Mouse (Mus musculus) liver, postnatal 0 days (tissue): ENCODE data around the gene Cradd. TPM values are rescaled to one million over a fixed set of nuclear protein-coding genes. Genes with fewer than 3 reads are reported as not detected.

Source experiments
- ATAC-seq: fragments of 200-750 bp; cut with Nextera tagmentation; 2 replicates; pipeline ENCODE4 v1.8.0; 2017; ENCODE audit warnings: mild to moderate bottlenecking, moderate library complexity
- DNase-seq: peaks from one replicate; pipeline ENCODE4 v3.0.0-alpha.2; 2016
- H3K27ac ChIP-seq: fragments of 300-500 bp; sonication (generic); 2 replicates; pipeline ENCODE4 v1.5.1; 2014; ENCODE audit warnings: antibody characterized with exemption, moderate library complexity, mild to moderate bottlenecking, low read depth
- H3K27me3 ChIP-seq: fragments of 300-500 bp; sonication (generic); 2 replicates; pipeline ENCODE4 v1.6.1; 2014; ENCODE audit warnings: low read length, control low read depth, mixed read lengths; ENCODE audit not compliant: insufficient read depth
- H3K36me3 ChIP-seq: fragments of 300-500 bp; sonication (generic); replicated peaks from 2 replicates; pipeline ENCODE4 v1.6.1; 2014; ENCODE audit warnings: mild to moderate bottlenecking, control low read depth, low read length, moderate library complexity, mixed read lengths; ENCODE audit not compliant: insufficient read depth
- H3K4me1 ChIP-seq: fragments of 300-500 bp; sonication (generic); 2 replicates; pipeline ENCODE4 v1.6.1; 2014; ENCODE audit warnings: antibody characterized with exemption, mild to moderate bottlenecking, control low read depth; ENCODE audit not compliant: insufficient read depth
- H3K4me2 ChIP-seq: fragments of 300-500 bp; sonication (generic); 2 replicates; pipeline ENCODE4 v1.6.1; 2014; ENCODE audit warnings: low read depth, mild to moderate bottlenecking, low read length, moderate library complexity, mixed read lengths
- H3K4me3 ChIP-seq: fragments of 300-500 bp; sonication (generic); 2 replicates; pipeline ENCODE4 v1.5.1; 2014; ENCODE audit warnings: low read depth, low read length
- H3K9ac ChIP-seq: fragments of 300-500 bp; sonication (generic); replicated peaks from 2 replicates; pipeline ENCODE4 v1.6.1; 2014; ENCODE audit warnings: mild to moderate bottlenecking, moderate library complexity
- H3K9me3 ChIP-seq: fragments of 300-500 bp; sonication (generic); 2 replicates; pipeline ENCODE4 v1.6.1; 2016; ENCODE audit warnings: mild to moderate bottlenecking, control low read depth, low read length, mixed read lengths
- CTCF ChIP-seq: sonication (generic); IDR thresholded peaks from 2 replicates; pipeline ENCODE4 v1.5.1; 2016; ENCODE audit warnings: antibody characterized with exemption, low read depth
- EP300 ChIP-seq: IDR thresholded peaks from 2 replicates; pipeline ENCODE4 v1.6.1; 2016; ENCODE audit warnings: antibody characterized with exemption, low read depth, mild to moderate bottlenecking
- WGBS: fragments of 180-500 bp; shearing (Covaris S2); extraction: QIAGEN DNeasy Blood & Tissue Kit; methylation state at CpG from one replicate; pipeline ENCODE4 v1.1.7; 2014; ENCODE audit not compliant: insufficient replicate concordance; 5-methylcytosine and 5-hydroxymethylcytosine counted together
- polyA plus RNA-seq: library from polyadenylated mRNA; unstranded; fragments of >200 nt; fragmentation: Nextera tagmentation; extraction: Ambion mirVana; gene quantifications from 2 replicates; pipeline ENCODE4 v1.2.1, GENCODE M21; 2015

Cradd gene
- polyA plus RNA-seq, 1 experiment from 2014 or later, result 6.5 TPM

- no peak overlapping the region for H3K4me3 ChIP-seq
Measured at GRCm38 (mm10) chr10:95195719-95196118, 128.2 kb downstream of the Cradd start.

GRCm38 (mm10) chr10:95194776-95195175 is 129.2 kb downstream of the Cradd start:
- no peak for TF ChIP-seq CTCF
- no peak for TF ChIP-seq EP300
- Histone ChIP-seq H3K9me3 (no peaks in the 10 kb centered on the region), H3K27ac (no peak overlapping the region), H3K4me2 (no peak overlapping the region), H3K9ac (no peak overlapping the region), H3K4me3 (no peak overlapping the region), H3K27me3 (no peaks in the 10 kb centered on the region), H3K36me3 (no peaks in the 10 kb centered on the region), H3K4me1 (peaks cover 18% of the 10 kb centered on the region; the same call in 1 of the 2 replicates)
- no peak for DNase-seq
- ATAC-seq, result no peak
- WGBS, result 90% methylated on average over 4 of the region's 4 CpGs

More at GRCm38 (mm10) chr10:95195719-95196118, 128.2 kb downstream of the Cradd start:
- TF ChIP-seq CTCF, result no peak
- TF ChIP-seq EP300, result peak; percentile 86
- H3K27me3 ChIP-seq, result no peaks in the 10 kb centered on the region
- no peak overlapping the region for H3K4me2 ChIP-seq
- H3K9me3 ChIP-seq, result no peaks in the 10 kb centered on the region
- peak overlapping the region; percentile 44; the same call in 1 of the 2 replicates for H3K27ac ChIP-seq
- peak; percentile 76 for ATAC-seq
- peak; percentile 38 for DNase-seq
- WGBS, result 48% methylated on average over 5 of the region's 5 CpGs
- no peak overlapping the region for H3K9ac ChIP-seq
- H3K36me3 ChIP-seq, result no peaks in the 10 kb centered on the region
- peaks cover 18% of the 10 kb centered on the region; the same call in 1 of the 2 replicates for H3K4me1 ChIP-seq

DNA sequence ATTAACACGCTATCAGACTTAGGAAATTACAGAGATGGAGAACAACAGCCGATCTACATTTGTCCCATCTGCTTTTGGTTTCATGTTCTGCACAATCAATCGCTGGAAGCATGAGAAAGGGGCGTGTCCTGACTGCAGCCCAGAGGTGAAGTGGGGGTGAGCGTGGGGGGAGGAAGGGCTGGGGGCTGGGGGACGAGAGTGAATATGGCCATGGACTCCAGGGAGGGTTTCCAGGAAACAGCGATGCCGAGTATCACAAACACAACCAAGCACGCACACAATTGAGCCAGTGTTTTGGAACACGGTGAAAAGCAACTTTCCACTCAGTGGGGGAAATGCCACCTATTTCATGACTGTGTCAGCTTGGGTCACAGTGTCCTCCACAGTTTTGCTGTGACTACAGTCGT is 130.1 kb downstream of the Cradd start:
- H3K27me3 ChIP-seq, result no peaks in the 10 kb centered on the region
- ATAC-seq (no peak), DNase-seq (no peak)
- no peaks in the 10 kb centered on the region for H3K36me3 ChIP-seq
- peak overlapping the region; percentile 22; the same call in 1 of the 2 replicates for H3K27ac ChIP-seq
- H3K9ac ChIP-seq, result no peak overlapping the region
- TF ChIP-seq EP300, result no peak
- no peak for TF ChIP-seq CTCF
- no peak overlapping the region for H3K4me3 ChIP-seq
- no peak overlapping the region for H3K4me2 ChIP-seq
- H3K4me1 ChIP-seq, result peaks cover 18% of the 10 kb centered on the region; the same call in 1 of the 2 replicates
- no peaks in the 10 kb centered on the region for H3K9me3 ChIP-seq
- 59% methylated on average over 11 of the region's 11 CpGs for WGBS

DNA sequence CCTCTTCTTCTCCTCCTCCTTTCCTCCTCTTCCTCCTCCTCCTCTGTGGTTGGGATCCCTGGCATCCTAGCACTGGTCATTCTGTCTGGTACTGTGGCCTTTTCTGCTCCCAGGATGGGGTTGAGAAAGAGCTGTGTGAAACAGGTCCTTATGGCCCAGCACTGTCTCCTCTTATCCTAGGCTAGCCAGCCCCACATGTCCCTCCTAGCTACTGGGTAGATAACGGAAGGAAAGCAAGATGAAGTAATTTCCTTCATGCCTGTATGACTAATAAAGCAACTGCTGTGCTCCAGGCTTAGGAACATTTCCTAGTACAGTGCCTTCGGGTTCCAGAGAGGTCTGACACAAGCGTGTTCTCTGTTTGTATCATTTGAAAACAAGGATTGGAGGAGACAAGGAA is 132.1 kb downstream of the Cradd start:
- peak overlapping the region; percentile 64; the same call in 1 of the 2 replicates for H3K27ac ChIP-seq
- peak; percentile 64 for ATAC-seq
- no peaks in the 10 kb centered on the region for H3K27me3 ChIP-seq
- no peaks in the 10 kb centered on the region for H3K36me3 ChIP-seq
- peaks cover 18% of the 10 kb centered on the region; the same call in 1 of the 2 replicates for H3K4me1 ChIP-seq
- no peaks in the 10 kb centered on the region; the same call in 1 of the 2 replicates for H3K9me3 ChIP-seq
- H3K4me2 ChIP-seq, result peak overlapping the region; percentile 42; the same call in 1 of the 2 replicates
- H3K9ac ChIP-seq, result no peak overlapping the region
- no peak for DNase-seq
- no peak for TF ChIP-seq CTCF
- TF ChIP-seq EP300, result peak; percentile 74
- WGBS, result 31% methylated on average over 3 of the region's 3 CpGs
- H3K4me3 ChIP-seq, result no peak overlapping the region

- WGBS, result 82% methylated on average over 9 of the region's 9 CpGs
- Histone ChIP-seq H3K9me3 (no peaks in the 10 kb centered on the region; the same call in 1 of the 2 replicates), H3K4me1 (peaks cover 15% of the 10 kb centered on the region; the same call in 1 of the 2 replicates), H3K27me3 (no peaks in the 10 kb centered on the region), H3K27ac (0 out of 2 replicates have a peak overlapping the region, but pooled peaks have one; percentile 13), H3K4me3 (no peak overlapping the region), H3K9ac (no peak overlapping the region), H3K36me3 (no peaks in the 10 kb centered on the region), H3K4me2 (no peak overlapping the region)
- no peak for DNase-seq
- no peak for ATAC-seq
- TF ChIP-seq CTCF (no peak), EP300 (no peak)
Measured at GRCm38 (mm10) chr10:95191151-95191655, 132.7 kb downstream of the Cradd start.

DNA sequence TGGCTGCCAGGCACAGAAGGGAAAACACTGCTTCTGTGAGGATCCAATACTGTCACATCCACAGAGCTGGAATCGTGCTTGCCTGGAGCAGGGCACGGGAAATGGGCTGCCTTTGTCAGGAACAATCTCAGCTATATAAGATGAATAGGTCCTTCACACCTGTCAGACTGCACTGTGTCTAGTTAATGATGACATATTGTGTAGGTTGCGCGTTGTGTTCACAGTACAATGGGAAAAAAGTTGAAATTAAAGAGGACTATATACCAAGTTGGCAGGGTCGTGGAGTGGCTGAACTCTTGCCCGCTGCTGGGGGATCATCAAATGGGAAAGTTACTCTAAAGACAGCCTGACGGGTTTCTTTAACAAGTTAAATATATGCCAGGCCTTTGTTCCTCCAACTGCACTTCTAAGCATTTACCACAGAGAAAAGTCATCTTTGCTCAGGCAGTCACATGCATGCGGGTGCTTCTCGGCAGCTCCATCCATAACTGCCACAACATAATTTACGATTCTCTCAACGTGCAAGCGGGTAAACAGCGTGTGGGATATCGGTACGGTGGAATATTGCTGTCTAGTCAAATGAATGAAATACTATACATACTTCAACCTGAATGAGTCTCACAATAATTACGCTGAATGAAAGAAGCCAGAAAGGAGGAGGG is 134.3 kb downstream of the Cradd start:
- no peak overlapping the region for H3K9ac ChIP-seq
- DNase-seq, result no peak
- H3K4me1 ChIP-seq, result peaks cover 5% of the 10 kb centered on the region; the same call in 1 of the 2 replicates
- no peaks in the 10 kb centered on the region for H3K27me3 ChIP-seq
- H3K4me3 ChIP-seq, result no peak overlapping the region
- no peak for ATAC-seq
- no peaks in the 10 kb centered on the region; the same call in 1 of the 2 replicates for H3K9me3 ChIP-seq
- TF ChIP-seq CTCF (no peak), EP300 (no peak)
- H3K36me3 ChIP-seq, result no peaks in the 10 kb centered on the region
- no peak overlapping the region for H3K27ac ChIP-seq
- H3K4me2 ChIP-seq, result no peak overlapping the region
- WGBS, result 89% methylated on average over 16 of the region's 16 CpGs
